Mouse (Mus musculus) cerebellum, postnatal 10 days (tissue): Measurements from ENCODE around the gene 2900026A02Rik.

Source experiments
- DNase-seq, 2 experiments: peaks; one replicate each; pipeline ENCODE4 v3.0.0; 2021; ENCODE audit warnings: mixed read lengths in 2 of 2

The 2900026A02Rik gene

GRCm38 (mm10) chr5:113119861-113120465, 101.1 kb downstream of the 2900026A02Rik start:
- no peak for DNase-seq

GRCm38 (mm10) chr5:113119291-113119690, 101.7 kb downstream of the 2900026A02Rik start:
- DNase-seq, result no peak

- DNase-seq, result no peak
Observed at GRCm38 (mm10) chr5:113118695-113119094, 102.3 kb downstream of the 2900026A02Rik start.

- no peak for DNase-seq
Observed at GRCm38 (mm10) chr5:113117361-113117760, 103.7 kb downstream of the 2900026A02Rik start.

- DNase-seq, result no peak
Observed at GRCm38 (mm10) chr5:113115896-113116295, 105.1 kb downstream of the 2900026A02Rik start.

GRCm38 (mm10) chr5:113114264-113115225, 106.5 kb downstream of the 2900026A02Rik start:
- no peak for DNase-seq

- no peak for DNase-seq
Observed at GRCm38 (mm10) chr5:113113120-113113519, 107.9 kb downstream of the 2900026A02Rik start.

- DNase-seq, result no peak
Observed at GRCm38 (mm10) chr5:113111336-113111735, 109.7 kb downstream of the 2900026A02Rik start.

GRCm38 (mm10) chr5:113110929-113111328, 110.1 kb downstream of the 2900026A02Rik start:
- no peak for DNase-seq

GRCm38 (mm10) chr5:113109651-113110050, 111.4 kb downstream of the 2900026A02Rik start:
- peak in 1 of 2 experiments; percentile 57 for DNase-seq

- DNase-seq, result no peak
Observed at GRCm38 (mm10) chr5:113108165-113108764, 112.8 kb downstream of the 2900026A02Rik start.

- peak in 1 of 2 experiments; percentile 38 for DNase-seq
Observed at GRCm38 (mm10) chr5:113107709-113108108, 113.3 kb downstream of the 2900026A02Rik start.

GRCm38 (mm10) chr5:113106594-113106993, 114.4 kb downstream of the 2900026A02Rik start:
- no peak for DNase-seq

- peak; percentile 74 to 75 for DNase-seq
Observed at GRCm38 (mm10) chr5:113105481-113105880, 115.6 kb downstream of the 2900026A02Rik start.

GRCm38 (mm10) chr5:113105035-113105434, 116.0 kb downstream of the 2900026A02Rik start:
- DNase-seq, result peak in 1 of 2 experiments; percentile 34

- no peak for DNase-seq
Observed at GRCm38 (mm10) chr5:113102455-113102854, 118.6 kb downstream of the 2900026A02Rik start.

- no peak for DNase-seq
Observed at GRCm38 (mm10) chr5:113101457-113101856, 119.6 kb downstream of the 2900026A02Rik start.

- DNase-seq, result no peak
Observed at GRCm38 (mm10) chr5:113100422-113100821, 120.6 kb downstream of the 2900026A02Rik start.

GRCm38 (mm10) chr5:113099546-113099945, 121.5 kb downstream of the 2900026A02Rik start:
- DNase-seq, result peak; percentile 98 to 100

- no peak for DNase-seq
Observed at GRCm38 (mm10) chr5:113097551-113097950, 123.5 kb downstream of the 2900026A02Rik start.

- DNase-seq, result no peak
Observed at GRCm38 (mm10) chr5:113095456-113095855, 125.6 kb downstream of the 2900026A02Rik start.

GRCm38 (mm10) chr5:113092406-113092805, 128.6 kb downstream of the 2900026A02Rik start:
- no peak for DNase-seq

GRCm38 (mm10) chr5:113091162-113091561, 129.9 kb downstream of the 2900026A02Rik start:
- peak; percentile 84 to 90 for DNase-seq
